Mouse (Mus musculus): Measurements from ENCODE around the gene Ifna7.

DNA sequence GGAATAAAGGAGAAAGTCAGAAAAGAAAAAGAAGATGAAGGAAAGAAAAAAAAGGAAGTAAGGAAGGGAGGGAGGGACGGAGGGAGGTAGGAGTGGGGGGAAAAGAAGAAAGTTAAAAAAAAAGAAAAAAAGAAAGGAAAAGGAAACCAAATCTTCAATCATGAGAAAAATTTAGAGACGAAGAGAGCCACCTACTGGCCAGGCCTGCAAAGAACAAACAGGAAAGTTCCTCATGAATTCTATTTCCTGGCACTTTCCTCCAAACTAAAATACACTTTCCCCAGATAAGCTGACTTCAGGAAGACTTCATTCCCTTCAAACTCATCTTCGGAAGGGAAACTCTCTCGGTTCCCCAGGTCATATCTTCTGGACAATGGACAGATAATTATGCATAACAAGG is 14.5 kb downstream of the Ifna7 start:
- TF ChIP-seq CTCF (IDR thresholded peaks at IDR 0.05; ENCODE audit: insufficient read depth, low read depth, low read length) (no peak), POLR2A (IDR thresholded peaks at IDR 0.05; ENCODE audit: insufficient read depth, low read depth, low read length) (no peak)

All from olfactory bulb, adult 2 months (tissue).